Mouse (Mus musculus) cortical plate, adult 2 months (tissue): ENCODE data around the gene Prr15. TPM values are rescaled to one million over a fixed set of nuclear protein-coding genes. Genes with fewer than 3 reads are reported as not detected.

Experiments
- H3K27ac ChIP-seq: fragments of 200-500 bp; 2 replicates; pipeline ENCODE4 v1.5.1; 2012; ENCODE audit warnings: low read length, control low read depth, inconsistent platforms; ENCODE audit not compliant: insufficient read depth
- H3K4me1 ChIP-seq: fragments of 200-500 bp; 2 replicates; pipeline ENCODE4 v1.6.1; 2011; ENCODE audit warnings: low read length; ENCODE audit not compliant: control insufficient read depth, insufficient read depth
- H3K4me3 ChIP-seq: fragments of 200-500 bp; 2 replicates; pipeline ENCODE4 v1.5.1; 2011; ENCODE audit warnings: mild to moderate bottlenecking, low read length, control low read depth; ENCODE audit not compliant: insufficient read depth
- CTCF ChIP-seq: fragments of 200-500 bp; IDR thresholded peaks from 2 replicates; pipeline ENCODE4 v1.5.1; 2011; ENCODE audit warnings: mild to moderate bottlenecking, control low read depth, low read length; ENCODE audit not compliant: insufficient read depth; ENCODE audit errors: extremely low read depth
- POLR2A ChIP-seq: fragments of 200-500 bp; IDR thresholded peaks from 2 replicates; pipeline ENCODE4 v1.6.1; 2011; ENCODE audit warnings: mild to moderate bottlenecking, low read length, control low read depth; ENCODE audit not compliant: insufficient read depth; ENCODE audit errors: extremely low read depth
- polyA plus RNA-seq: library from polyadenylated mRNA; depleted of rRNA; stranded (reverse); fragments of >200 nt; gene quantifications from 2 replicates; pipeline ENCODE4 v1.2.3, GENCODE M21; 2012

Prr15 gene
- polyA plus RNA-seq, 1 experiment, result 1.1 TPM

- no peak overlapping the region for H3K27ac ChIP-seq
- TF ChIP-seq CTCF (no peak), POLR2A (no peak)
- H3K4me1 ChIP-seq, result no peaks in the 10 kb centered on the region; the same call in 1 of the 2 replicates
- H3K4me3 ChIP-seq, result no peak overlapping the region
Observed at GRCm38 (mm10) chr6:54289774-54290500, 35.7 kb upstream of the Prr15 start.

- no peak for TF ChIP-seq CTCF
- TF ChIP-seq POLR2A, result no peak
- Histone ChIP-seq H3K4me3 (no peak overlapping the region), H3K27ac (no peak overlapping the region), H3K4me1 (no peaks in the 10 kb centered on the region)
Observed at GRCm38 (mm10) chr6:54297231-54297630, 28.4 kb upstream of the Prr15 start.

GRCm38 (mm10) chr6:54299417-54299816 lies 26.2 kb upstream of the Prr15 start:
- H3K27ac ChIP-seq, result no peak overlapping the region

GRCm38 (mm10) chr6:54305777-54306176 lies 19.9 kb upstream of the Prr15 start:
- no peak overlapping the region for H3K27ac ChIP-seq

More at GRCm38 (mm10) chr6:54299417-54299816, 26.2 kb upstream of the Prr15 start:
- TF ChIP-seq CTCF (no peak), POLR2A (no peak)
- Histone ChIP-seq H3K4me3 (no peak overlapping the region), H3K4me1 (0 out of 2 replicates have a peak, but pooled peaks cover 1% of the 10 kb centered on the region)

GRCm38 (mm10) chr6:54313071-54313470 lies 12.6 kb upstream of the Prr15 start:
- TF ChIP-seq CTCF (no peak), POLR2A (no peak)
- no peaks in the 10 kb centered on the region for H3K4me1 ChIP-seq
- no peak overlapping the region for H3K4me3 ChIP-seq
- H3K27ac ChIP-seq, result no peak overlapping the region

More at GRCm38 (mm10) chr6:54305777-54306176, 19.9 kb upstream of the Prr15 start:
- Histone ChIP-seq H3K4me1 (peaks cover 3% of the 10 kb centered on the region; the same call in 1 of the 2 replicates), H3K4me3 (no peak overlapping the region)
- TF ChIP-seq CTCF (no peak), POLR2A (no peak)

GRCm38 (mm10) chr6:54318618-54319017 lies 7.0 kb upstream of the Prr15 start:
- Histone ChIP-seq H3K4me3 (no peak overlapping the region), H3K27ac (no peak overlapping the region), H3K4me1 (no peaks in the 10 kb centered on the region)
- TF ChIP-seq CTCF, result no peak
- TF ChIP-seq POLR2A, result no peak

GRCm38 (mm10) chr6:54319198-54319597 lies 6.4 kb upstream of the Prr15 start:
- TF ChIP-seq POLR2A, result no peak
- no peak for TF ChIP-seq CTCF
- H3K27ac ChIP-seq, result no peak overlapping the region
- no peaks in the 10 kb centered on the region for H3K4me1 ChIP-seq
- H3K4me3 ChIP-seq, result no peak overlapping the region

- no peaks in the 10 kb centered on the region for H3K4me1 ChIP-seq
- H3K27ac ChIP-seq, result no peak overlapping the region
- TF ChIP-seq POLR2A (no peak), CTCF (no peak)
- H3K4me3 ChIP-seq, result no peak overlapping the region
Observed at GRCm38 (mm10) chr6:54320236-54320635, 5.4 kb upstream of the Prr15 start.

- no peaks in the 10 kb centered on the region; the same call in 1 of the 2 replicates for H3K4me1 ChIP-seq
- peak overlapping the region; percentile 74 for H3K4me3 ChIP-seq
- TF ChIP-seq POLR2A (no peak), CTCF (no peak)
- H3K27ac ChIP-seq, result no peak overlapping the region
Observed at GRCm38 (mm10) chr6:54326671-54327625, 1.3 kb downstream of the Prr15 start.
